Mouse (Mus musculus) embryonic facial prominence, embryonic 14.5 days (tissue): ENCODE measurements around the gene Hip1r. TPM values are rescaled to one million over a fixed set of nuclear protein-coding genes. Genes with fewer than 3 reads are reported as not detected.

Experiments
- ATAC-seq: fragments of 200-750 bp; cut with Nextera tagmentation; 2 replicates; pipeline ENCODE4 v1.8.0; 2017; ENCODE audit warnings: low read depth, moderate number of reproducible peaks, moderate TSS enrichment
- DNase-seq: peaks from one replicate; pipeline ENCODE4 v3.0.0-alpha.2; 2015; ENCODE audit warnings: low spot score
- H3K27ac ChIP-seq: fragments of 300-500 bp; sonication (generic); replicated peaks from 2 replicates; pipeline ENCODE4 v1.5.1; 2014; ENCODE audit warnings: low read depth, mild to moderate bottlenecking, low read length, moderate library complexity
- H3K27me3 ChIP-seq: fragments of 300-500 bp; sonication (generic); replicated peaks from 2 replicates; pipeline ENCODE4 v1.6.1; 2014; ENCODE audit warnings: low read length; ENCODE audit not compliant: control insufficient read depth, insufficient read depth
- H3K36me3 ChIP-seq: fragments of 300-500 bp; sonication (generic); 2 replicates; pipeline ENCODE4 v1.6.1; 2014; ENCODE audit warnings: low read length, mixed read lengths; ENCODE audit not compliant: control insufficient read depth, insufficient read depth
- H3K4me1 ChIP-seq: fragments of 300-500 bp; sonication (generic); 2 replicates; pipeline ENCODE4 v1.6.1; 2014; ENCODE audit warnings: antibody characterized with exemption, low read length; ENCODE audit not compliant: control insufficient read depth, insufficient read depth
- H3K4me2 ChIP-seq: fragments of 300-500 bp; sonication (generic); 2 replicates; pipeline ENCODE4 v1.6.1; 2014; ENCODE audit warnings: low read depth, mild to moderate bottlenecking, low read length, moderate library complexity, mixed read lengths
- H3K4me3 ChIP-seq: fragments of 300-500 bp; sonication (generic); 2 replicates; pipeline ENCODE4 v1.5.1; 2014; ENCODE audit warnings: low read depth, mild to moderate bottlenecking, low read length
- H3K9ac ChIP-seq: fragments of 300-500 bp; sonication (generic); 2 replicates; pipeline ENCODE4 v1.6.1; 2014; ENCODE audit warnings: low read depth, mild to moderate bottlenecking, low read length, moderate library complexity, mixed read lengths
- H3K9me3 ChIP-seq: fragments of 300-500 bp; sonication (generic); 2 replicates; pipeline ENCODE4 v1.6.1; 2016; ENCODE audit warnings: low read length; ENCODE audit not compliant: control insufficient read depth
- WGBS: fragments of 180-500 bp; shearing (Covaris S2); extraction: QIAGEN DNeasy Blood & Tissue Kit; methylation state at CpG from one replicate; pipeline ENCODE4 v1.1.7; 2014; 5-methylcytosine and 5-hydroxymethylcytosine counted together
- polyA plus RNA-seq: library from polyadenylated mRNA; unstranded; fragments of >200 nt; fragmentation: Nextera tagmentation; extraction: Ambion mirVana; gene quantifications from 2 replicates; pipeline ENCODE4 v1.2.1, GENCODE M21; 2014

Hip1r gene
- polyA plus RNA-seq, 1 experiment from 2014 or later: 7.5 TPM

- H3K4me3 ChIP-seq: no peak overlapping the region
These were observed 6.7 kb upstream of the Hip1r start for GRCm38 (mm10) chr5:123966759-123967158.

GRCm38 (mm10) chr5:123968468-123968867 is 5.0 kb upstream of the Hip1r start:
- Histone ChIP-seq H3K9ac (no peak overlapping the region), H3K9me3 (no peaks in the 10 kb centered on the region), H3K4me1 (no peaks in the 10 kb centered on the region), H3K27ac (no peak overlapping the region), H3K27me3 (peaks cover 5% of the 10 kb centered on the region; the same call in 1 of the 2 replicates), H3K4me2 (no peak overlapping the region), H3K36me3 (no peaks in the 10 kb centered on the region), H3K4me3 (no peak overlapping the region)
- DNase-seq (no peak), ATAC-seq (no peak)
- WGBS: 72% methylated on average over 5 of the region's 5 CpGs

More at GRCm38 (mm10) chr5:123966759-123967158, 6.7 kb upstream of the Hip1r start:
- Histone ChIP-seq H3K4me1 (no peaks in the 10 kb centered on the region), H3K4me2 (no peak overlapping the region), H3K27me3 (no peaks in the 10 kb centered on the region), H3K27ac (no peak overlapping the region), H3K36me3 (no peaks in the 10 kb centered on the region), H3K9me3 (no peaks in the 10 kb centered on the region), H3K9ac (no peak overlapping the region)
- DNase-seq: no peak
- no peak for ATAC-seq
- 94% methylated on average over 2 of the region's 2 CpGs for WGBS

- H3K27me3 ChIP-seq: peaks cover 5% of the 10 kb centered on the region; the same call in 1 of the 2 replicates
- H3K4me1 ChIP-seq: no peaks in the 10 kb centered on the region; the same call in 1 of the 2 replicates
- H3K9me3 ChIP-seq: no peaks in the 10 kb centered on the region
- 69% methylated on average over 8 of the region's 8 CpGs for WGBS
- no peaks in the 10 kb centered on the region for H3K36me3 ChIP-seq
- no peak overlapping the region for H3K27ac ChIP-seq
- H3K4me2 ChIP-seq: no peak overlapping the region
- H3K4me3 ChIP-seq: no peak overlapping the region
- no peak for DNase-seq
- no peak for ATAC-seq
- no peak overlapping the region for H3K9ac ChIP-seq
These were observed 4.2 kb upstream of the Hip1r start for GRCm38 (mm10) chr5:123969216-123969615.

GRCm38 (mm10) chr5:123970576-123970975 is 2.9 kb upstream of the Hip1r start:
- no peak for DNase-seq
- Histone ChIP-seq H3K9me3 (no peaks in the 10 kb centered on the region), H3K4me3 (no peak overlapping the region)

GRCm38 (mm10) chr5:123972453-123972852 is 975 bp upstream of the Hip1r start:
- Histone ChIP-seq H3K4me1 (peaks cover 12% of the 10 kb centered on the region), H3K9me3 (no peaks in the 10 kb centered on the region), H3K27me3 (peaks cover 7% of the 10 kb centered on the region; the same call in 1 of the 2 replicates), H3K36me3 (no peaks in the 10 kb centered on the region), H3K4me2 (no peak overlapping the region), H3K9ac (no peak overlapping the region), H3K4me3 (no peak overlapping the region), H3K27ac (no peak overlapping the region)
- ATAC-seq (no peak), DNase-seq (no peak)
- WGBS: 66% methylated on average over 6 of the region's 6 CpGs

More at GRCm38 (mm10) chr5:123970576-123970975, 2.9 kb upstream of the Hip1r start:
- Histone ChIP-seq H3K4me2 (no peak overlapping the region), H3K4me1 (peaks cover 5% of the 10 kb centered on the region; the same call in 1 of the 2 replicates), H3K36me3 (no peaks in the 10 kb centered on the region), H3K27ac (no peak overlapping the region), H3K27me3 (peaks cover 7% of the 10 kb centered on the region; the same call in 1 of the 2 replicates), H3K9ac (no peak overlapping the region)
- WGBS: 84% methylated on average over 4 of the region's 4 CpGs
- ATAC-seq: no peak

GRCm38 (mm10) chr5:123974179-123974485 is 704 bp downstream of the Hip1r start:
- H3K27me3 ChIP-seq: peaks cover 7% of the 10 kb centered on the region; the same call in 1 of the 2 replicates
- ATAC-seq: 0 out of 2 replicates have a peak, but pooled peaks have one; percentile 23
- H3K4me2 ChIP-seq: peak overlapping the region; percentile 96
- no peak overlapping the region for H3K27ac ChIP-seq
- WGBS: under 1% methylated on average over 13 of the region's 14 CpGs
- peak overlapping the region; percentile 72 for H3K4me3 ChIP-seq
- no peaks in the 10 kb centered on the region for H3K9me3 ChIP-seq
- DNase-seq: no peak
- no peaks in the 10 kb centered on the region for H3K36me3 ChIP-seq
- H3K9ac ChIP-seq: peak overlapping the region; percentile 78
- peaks cover 12% of the 10 kb centered on the region for H3K4me1 ChIP-seq

GRCm38 (mm10) chr5:123974616-123975111 is 1.2 kb downstream of the Hip1r start:
- Histone ChIP-seq H3K4me2 (peak overlapping the region; percentile 96), H3K9ac (no peak overlapping the region), H3K36me3 (no peaks in the 10 kb centered on the region), H3K4me1 (peaks cover 12% of the 10 kb centered on the region), H3K4me3 (peak overlapping the region; percentile 72), H3K27ac (no peak overlapping the region), H3K9me3 (no peaks in the 10 kb centered on the region), H3K27me3 (peaks cover 7% of the 10 kb centered on the region; the same call in 1 of the 2 replicates)
- DNase-seq: no peak
- 38% methylated on average over 11 of the region's 11 CpGs for WGBS
- ATAC-seq: no peak

GRCm38 (mm10) chr5:123975668-123976180 is 2.3 kb downstream of the Hip1r start:
- no peak overlapping the region for H3K27ac ChIP-seq
- no peak overlapping the region for H3K9ac ChIP-seq
- H3K27me3 ChIP-seq: peaks cover 7% of the 10 kb centered on the region; the same call in 1 of the 2 replicates
- WGBS: 49% methylated on average over 6 of the region's 6 CpGs
- ATAC-seq (no peak), DNase-seq (no peak)
- H3K4me2 ChIP-seq: no peak overlapping the region
- H3K36me3 ChIP-seq: no peaks in the 10 kb centered on the region
- no peaks in the 10 kb centered on the region for H3K9me3 ChIP-seq
- no peak overlapping the region for H3K4me3 ChIP-seq
- H3K4me1 ChIP-seq: peaks cover 12% of the 10 kb centered on the region

- H3K4me3 ChIP-seq: no peak overlapping the region
- no peak for ATAC-seq
- WGBS: 28% methylated on average over 3 of the region's 3 CpGs
- no peak overlapping the region for H3K9ac ChIP-seq
- no peaks in the 10 kb centered on the region for H3K9me3 ChIP-seq
- H3K4me1 ChIP-seq: peaks cover 12% of the 10 kb centered on the region
- no peak for DNase-seq
- H3K4me2 ChIP-seq: no peak overlapping the region
- H3K36me3 ChIP-seq: no peaks in the 10 kb centered on the region
- H3K27ac ChIP-seq: no peak overlapping the region
- peaks cover 7% of the 10 kb centered on the region; the same call in 1 of the 2 replicates for H3K27me3 ChIP-seq
These were observed 3.8 kb downstream of the Hip1r start for GRCm38 (mm10) chr5:123977231-123977630.
